Mouse (Mus musculus) embryo, embryonic 9.5 days (tissue): ENCODE data around the gene St5.
A peak's percentile ranks its signal among the peaks of the same experiment; 100 is the strongest.

Source experiments
- DNase-seq: peaks from one replicate; pipeline ENCODE4 v3.0.0-alpha.2; 2017; ENCODE audit errors: extremely low spot score

The St5 gene

GRCm38 (mm10) chr7:109703190-109704015 is at the start of gene St5, which contains the start of gene Akip1:
Gene St5, minus strand, starts transcription at chr7:109703605.
Gene Akip1, plus strand, starts transcription at chr7:109703690.
- DNase-seq: peak; percentile 98

- DNase-seq: peak; percentile 86
Observed at GRCm38 (mm10) chr7:109752008-109752925, 48.9 kb upstream of the St5 start, which contains the start of gene Tmem9b. Gene Tmem9b, minus strand, starts transcription at chr7:109752875.

DNA sequence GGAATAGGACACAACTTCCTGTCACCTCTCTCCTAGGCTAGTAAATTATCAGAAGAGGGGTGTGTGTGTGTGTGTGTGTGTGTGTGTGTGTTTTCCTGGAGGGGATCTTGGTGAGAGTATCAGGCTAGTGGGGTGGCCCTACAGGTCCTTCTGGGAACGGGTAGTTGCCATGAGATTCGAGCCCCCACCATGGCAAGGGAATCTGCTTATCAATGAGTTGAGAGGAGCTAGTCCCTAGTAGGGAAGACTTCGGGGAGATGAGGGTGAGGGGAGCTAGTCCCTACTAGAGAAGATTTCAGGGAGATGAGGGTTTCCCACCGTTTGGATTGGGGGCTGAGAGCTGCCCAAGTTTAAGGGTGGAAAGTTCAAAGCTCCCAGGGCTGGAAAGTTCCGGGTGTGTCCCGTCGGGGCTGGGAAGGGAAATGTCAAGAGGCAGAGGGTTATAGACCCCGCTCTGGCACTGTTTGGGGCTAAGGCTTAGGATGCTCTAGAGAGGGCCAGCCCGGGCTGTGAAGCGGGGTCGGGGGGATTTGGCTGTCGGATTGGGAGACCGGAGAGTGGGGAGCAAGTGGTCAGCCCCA is 48.1 kb upstream of the St5 start:
- DNase-seq: no peak

GRCm38 (mm10) chr7:109747747-109748146 is 44.3 kb upstream of the St5 start:
- DNase-seq: no peak

- DNase-seq: no peak
Observed at GRCm38 (mm10) chr7:109741703-109742102, 38.3 kb upstream of the St5 start.

- no peak for DNase-seq
Observed at GRCm38 (mm10) chr7:109741060-109741459, 37.7 kb upstream of the St5 start.

DNA sequence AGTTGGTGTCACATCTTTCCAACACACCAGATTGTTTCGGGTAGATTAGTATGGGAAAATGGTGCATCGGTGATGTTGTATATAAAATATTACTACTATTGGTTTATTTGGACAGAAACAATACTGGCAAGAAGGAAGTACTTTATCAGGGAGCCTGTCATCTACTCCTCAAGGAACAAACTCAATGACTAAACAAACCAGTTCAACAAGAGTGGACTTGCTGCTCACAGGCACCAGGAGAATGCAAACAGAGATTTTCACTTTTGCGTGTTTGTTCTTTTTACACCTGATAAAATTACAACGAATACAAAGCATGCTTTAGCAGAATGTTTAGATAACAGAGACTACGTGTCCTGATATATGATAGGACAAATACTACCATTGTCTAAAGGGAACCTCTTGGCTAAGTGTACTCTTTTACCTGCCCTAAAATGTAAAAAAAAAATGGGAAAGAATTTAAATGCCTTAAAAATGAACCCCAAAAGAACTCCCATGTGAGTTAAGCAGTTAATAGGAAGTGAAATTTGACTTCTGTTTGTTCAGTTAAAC is 36.5 kb upstream of the St5 start:
- DNase-seq: no peak

DNA sequence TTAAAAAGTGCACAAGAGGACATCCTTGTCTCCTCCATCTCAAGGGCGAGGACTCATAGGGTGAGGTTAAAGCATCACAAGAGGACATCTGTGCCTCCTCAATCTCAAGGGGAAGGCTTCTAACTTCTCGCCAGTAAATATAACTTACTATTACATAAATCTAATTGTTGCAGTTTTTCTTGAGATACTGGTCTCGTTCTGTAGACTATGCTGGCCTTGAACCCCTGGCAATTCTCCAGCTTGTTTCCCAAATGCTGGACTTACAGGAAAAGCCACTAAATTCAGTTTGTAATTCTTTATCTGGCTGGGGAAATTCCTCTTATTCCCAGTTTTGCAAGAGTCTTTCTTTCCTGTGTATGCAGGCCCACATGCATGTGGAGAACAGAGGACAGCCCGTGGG is 31.4 kb upstream of the St5 start:
- no peak for DNase-seq

GRCm38 (mm10) chr7:109731626-109732025 is 28.2 kb upstream of the St5 start, which contains the start of gene Ascl3:
Gene Ascl3, minus strand, starts transcription at chr7:109731726.
- DNase-seq: no peak

- no peak for DNase-seq
Observed at GRCm38 (mm10) chr7:109723697-109724096, 20.3 kb upstream of the St5 start, which contains the start of gene BC051019. Gene BC051019, minus strand, starts transcription at chr7:109723850.

DNA sequence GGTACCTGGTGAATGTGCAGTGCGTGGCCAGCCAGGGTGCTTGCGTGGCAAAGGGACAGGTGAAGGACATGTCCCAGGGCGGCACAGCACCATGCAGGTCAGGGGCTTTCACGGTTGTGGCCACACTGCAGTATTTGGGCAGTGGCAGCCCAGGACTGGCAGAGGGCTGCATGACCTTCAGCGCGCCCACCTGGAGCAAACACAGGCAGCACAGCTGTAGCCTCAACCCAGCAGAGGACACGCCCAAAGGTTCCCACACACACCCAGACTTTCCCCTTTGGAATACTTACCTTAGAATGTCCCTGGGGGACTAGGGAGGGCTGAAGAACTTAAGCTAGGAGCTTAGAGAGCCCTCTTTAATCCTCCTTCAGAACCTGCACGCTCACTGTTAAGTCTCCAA is 19.7 kb upstream of the St5 start:
- no peak for DNase-seq

GRCm38 (mm10) chr7:109722618-109723017 is 19.2 kb upstream of the St5 start:
- no peak for DNase-seq

DNA sequence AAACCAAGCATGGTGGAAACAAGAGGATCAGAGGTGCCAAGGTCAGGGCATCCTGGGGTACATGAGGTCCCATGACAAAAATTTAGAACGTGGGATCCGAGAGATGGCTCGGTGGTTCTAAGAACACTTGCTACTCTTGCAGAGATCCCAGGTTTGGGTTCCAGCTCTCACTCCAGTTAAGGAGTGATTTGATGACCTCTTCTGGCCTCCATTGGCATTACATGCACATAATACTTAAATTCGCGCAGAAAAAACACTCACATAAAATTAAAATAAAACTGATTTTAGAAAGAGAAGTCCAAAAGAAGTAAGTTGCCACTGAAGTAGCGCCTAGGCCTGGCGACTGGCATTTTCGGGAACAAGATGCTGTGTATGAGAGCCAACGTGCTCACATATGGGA is 15.9 kb upstream of the St5 start:
- DNase-seq: no peak

DNA sequence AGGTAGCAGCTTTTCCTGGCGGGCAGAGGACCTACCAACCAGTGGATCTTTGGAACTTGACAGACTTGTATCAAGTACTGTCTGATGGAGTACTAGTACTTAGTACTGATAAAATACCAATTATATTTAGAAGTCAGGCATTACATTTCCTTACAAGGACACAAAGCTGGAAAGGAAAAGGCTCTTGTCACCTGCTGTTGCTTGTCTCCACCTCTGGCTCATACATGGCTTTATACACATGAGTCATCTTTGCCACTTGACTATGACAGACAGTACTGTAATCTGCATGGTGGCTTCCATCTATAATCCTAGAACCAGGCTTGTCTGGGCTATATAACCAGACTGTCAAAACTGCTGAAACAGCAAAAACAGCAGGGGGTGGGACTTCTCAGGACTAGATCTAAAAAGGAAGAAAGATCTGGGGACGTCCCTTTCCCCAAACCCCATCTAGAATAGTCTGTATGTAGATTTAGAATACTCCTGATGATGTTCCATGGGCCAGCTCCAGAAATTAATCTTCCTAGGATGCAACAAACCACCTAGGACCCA is 10.1 kb upstream of the St5 start:
- no peak for DNase-seq

DNA sequence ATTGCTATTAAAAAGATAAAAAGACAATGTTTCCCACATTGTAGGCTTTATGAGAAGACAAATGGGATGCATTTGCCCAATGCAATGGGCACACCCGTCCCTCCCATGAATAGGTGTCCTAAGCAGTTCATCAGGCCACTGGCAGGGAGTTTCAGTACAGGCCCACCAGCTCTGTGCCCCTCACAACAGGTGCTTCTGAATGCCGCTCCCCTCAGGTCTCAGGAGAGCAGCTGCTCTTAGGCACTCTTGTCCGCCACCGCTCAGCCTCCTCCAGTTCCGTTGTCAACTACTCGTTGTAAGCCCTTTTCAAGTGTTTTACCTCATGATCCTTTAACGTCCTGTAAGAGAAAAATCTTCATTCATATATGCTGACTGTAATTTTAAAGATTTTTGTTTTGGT is 8.8 kb upstream of the St5 start:
- no peak for DNase-seq

DNA sequence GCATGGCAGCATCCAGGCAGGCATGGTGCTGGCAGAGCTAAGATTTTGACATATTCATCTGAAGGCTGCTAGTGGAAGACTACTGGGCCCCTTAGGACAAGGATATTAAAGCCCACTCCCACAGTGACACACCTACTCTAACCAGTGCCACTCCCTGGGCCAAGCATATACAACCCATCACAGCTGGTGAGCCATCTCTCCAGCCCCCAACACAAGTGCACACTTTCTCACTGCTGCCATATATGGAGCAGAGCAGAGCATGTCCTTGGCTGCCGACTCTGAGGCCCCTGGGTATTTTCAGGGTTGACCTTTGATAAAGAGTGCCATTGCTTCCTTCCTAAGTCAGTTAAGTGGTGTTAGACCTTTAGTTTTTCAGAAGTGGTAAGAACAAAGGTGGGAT is 6.7 kb upstream of the St5 start:
- no peak for DNase-seq

- no peak for DNase-seq
Observed at GRCm38 (mm10) chr7:109708961-109709382, 5.6 kb upstream of the St5 start.

GRCm38 (mm10) chr7:109707023-109707785 is 3.8 kb upstream of the St5 start:
- DNase-seq: peak; percentile 27

GRCm38 (mm10) chr7:109704461-109704860 is 1.1 kb upstream of the St5 start:
- no peak for DNase-seq

GRCm38 (mm10) chr7:109704016-109704377 is 592 bp upstream of the St5 start:
- DNase-seq: no peak

- no peak for DNase-seq
Observed at GRCm38 (mm10) chr7:109702721-109703120, 684 bp downstream of the St5 start.
